Mouse (Mus musculus): ENCODE measurements around the gene Itih3. TPM values are rescaled to one million over a fixed set of nuclear protein-coding genes. Genes with fewer than 3 reads are reported as not detected.

Gene Itih3
- polyA plus RNA-seq, 1 experiment from 2014 or later, result 0.53 TPM

- no peak overlapping the region for H3K9ac ChIP-seq (ENCODE audit: low read depth, low read length)
- H3K36me3 ChIP-seq (ENCODE audit: insufficient read depth, low read length), result no peaks in the 10 kb centered on the region
- 73% methylated on average over 2 of the region's 2 CpGs for WGBS
- no peaks in the 10 kb centered on the region for H3K4me1 ChIP-seq (replicated peaks; ENCODE audit: insufficient read depth, low read length)
- no peak overlapping the region for H3K27ac ChIP-seq
- TF ChIP-seq CTCF (IDR thresholded peaks at IDR 0.05; ENCODE audit: low read depth), result no peak
- H3K4me3 ChIP-seq (replicated peaks; ENCODE audit: low read depth, low read length), result no peak overlapping the region
- ATAC-seq (replicated peaks; ENCODE audit: low FRiP score, low read depth) (no peak), DNase-seq (ENCODE audit: low spot score) (no peak)
- no peaks in the 10 kb centered on the region for H3K27me3 ChIP-seq (ENCODE audit: insufficient read depth, low read length)
- no peaks in the 10 kb centered on the region for H3K9me3 ChIP-seq (replicated peaks; ENCODE audit: low read length)
- H3K4me2 ChIP-seq (ENCODE audit: low read length), result no peak overlapping the region
Observed at GRCm38 (mm10) chr14:30944745-30945144, 21.2 kb upstream of the Itih3 start.

- ATAC-seq (replicated peaks; ENCODE audit: low FRiP score, low read depth) (peak; percentile 40; the same call in 1 of the 2 replicates), DNase-seq (ENCODE audit: low spot score) (peak; percentile 66)
- Histone ChIP-seq H3K4me3 (replicated peaks; ENCODE audit: low read depth, low read length) (no peak overlapping the region), H3K9ac (ENCODE audit: low read depth, low read length) (no peak overlapping the region), H3K27ac (no peak overlapping the region), H3K4me1 (replicated peaks; ENCODE audit: insufficient read depth, low read length) (no peaks in the 10 kb centered on the region), H3K9me3 (replicated peaks; ENCODE audit: low read length) (no peaks in the 10 kb centered on the region), H3K36me3 (ENCODE audit: insufficient read depth, low read length) (no peaks in the 10 kb centered on the region), H3K27me3 (ENCODE audit: insufficient read depth, low read length) (no peaks in the 10 kb centered on the region), H3K4me2 (ENCODE audit: low read length) (no peak overlapping the region)
- WGBS, result 67% methylated on average over 11 of the region's 11 CpGs
- peak; percentile 84 for TF ChIP-seq CTCF (IDR thresholded peaks at IDR 0.05; ENCODE audit: low read depth)
Observed at GRCm38 (mm10) chr14:30943860-30944674, 20.5 kb upstream of the Itih3 start.

- no peaks in the 10 kb centered on the region for H3K4me1 ChIP-seq (replicated peaks; ENCODE audit: insufficient read depth, low read length)
- no peaks in the 10 kb centered on the region for H3K36me3 ChIP-seq (ENCODE audit: insufficient read depth, low read length)
- no peak for ATAC-seq (replicated peaks; ENCODE audit: low FRiP score, low read depth)
- no peak within 1 kb of the TSS for H3K4me2 ChIP-seq (ENCODE audit: low read length)
- H3K27ac ChIP-seq, result no peak within 1 kb of the TSS
- no peak within 1 kb of the TSS for H3K9ac ChIP-seq (ENCODE audit: low read depth, low read length)
- H3K9me3 ChIP-seq (replicated peaks; ENCODE audit: low read length), result no peaks in the 10 kb centered on the region
- no peaks in the 10 kb centered on the region for H3K27me3 ChIP-seq (ENCODE audit: insufficient read depth, low read length)
- no peak for TF ChIP-seq CTCF (IDR thresholded peaks at IDR 0.05; ENCODE audit: low read depth)
- H3K4me3 ChIP-seq (replicated peaks; ENCODE audit: low read depth, low read length), result no peak within 1 kb of the TSS
- WGBS, result 69% methylated on average over 7 of the region's 7 CpGs
- no peak for DNase-seq (ENCODE audit: low spot score)
Observed at GRCm38 (mm10) chr14:30943038-30943437, 19.5 kb upstream of the Itih3 start, which contains the start of gene Itih1. Gene Itih1, minus strand, starts transcription at chr14:30943289.

GRCm38 (mm10) chr14:30942254-30942653 lies 18.7 kb upstream of the Itih3 start:
- H3K4me3 ChIP-seq (replicated peaks; ENCODE audit: low read depth, low read length), result no peak overlapping the region
- H3K36me3 ChIP-seq (ENCODE audit: insufficient read depth, low read length), result no peaks in the 10 kb centered on the region
- ATAC-seq (replicated peaks; ENCODE audit: low FRiP score, low read depth) (no peak), DNase-seq (ENCODE audit: low spot score) (no peak)
- no peaks in the 10 kb centered on the region for H3K9me3 ChIP-seq (replicated peaks; ENCODE audit: low read length)
- no peak overlapping the region for H3K27ac ChIP-seq
- TF ChIP-seq CTCF (IDR thresholded peaks at IDR 0.05; ENCODE audit: low read depth), result no peak
- no peak overlapping the region for H3K9ac ChIP-seq (ENCODE audit: low read depth, low read length)
- no peak overlapping the region for H3K4me2 ChIP-seq (ENCODE audit: low read length)
- no peaks in the 10 kb centered on the region for H3K27me3 ChIP-seq (ENCODE audit: insufficient read depth, low read length)
- WGBS, result 90% methylated on average over 4 of the region's 4 CpGs
- H3K4me1 ChIP-seq (replicated peaks; ENCODE audit: insufficient read depth, low read length), result no peaks in the 10 kb centered on the region

- WGBS, result 84% methylated on average over 9 of the region's 9 CpGs
Observed at GRCm38 (mm10) chr14:30933351-30933750, 9.8 kb upstream of the Itih3 start.

GRCm38 (mm10) chr14:30930386-30930785 lies 6.8 kb upstream of the Itih3 start:
- WGBS, result 86% methylated on average over 4 of the region's 4 CpGs
- ATAC-seq (replicated peaks; ENCODE audit: low FRiP score, low read depth), result no peak
- no peaks in the 10 kb centered on the region for H3K4me1 ChIP-seq (replicated peaks; ENCODE audit: insufficient read depth, low read length)

More at GRCm38 (mm10) chr14:30933351-30933750, 9.8 kb upstream of the Itih3 start:
- no peak for ATAC-seq (replicated peaks; ENCODE audit: low FRiP score, low read depth)
- Histone ChIP-seq H3K9ac (ENCODE audit: low read depth, low read length) (no peak overlapping the region), H3K4me2 (ENCODE audit: low read length) (no peak overlapping the region), H3K27me3 (ENCODE audit: insufficient read depth, low read length) (no peaks in the 10 kb centered on the region), H3K36me3 (ENCODE audit: insufficient read depth, low read length) (no peaks in the 10 kb centered on the region), H3K4me1 (replicated peaks; ENCODE audit: insufficient read depth, low read length) (no peaks in the 10 kb centered on the region), H3K27ac (no peak overlapping the region), H3K9me3 (replicated peaks; ENCODE audit: low read length) (no peaks in the 10 kb centered on the region), H3K4me3 (replicated peaks; ENCODE audit: low read depth, low read length) (no peak overlapping the region)
- no peak for TF ChIP-seq CTCF (IDR thresholded peaks at IDR 0.05; ENCODE audit: low read depth)
- DNase-seq (ENCODE audit: low spot score), result no peak

More at GRCm38 (mm10) chr14:30930386-30930785, 6.8 kb upstream of the Itih3 start:
- TF ChIP-seq CTCF (IDR thresholded peaks at IDR 0.05; ENCODE audit: low read depth), result no peak
- Histone ChIP-seq H3K9ac (ENCODE audit: low read depth, low read length) (no peak overlapping the region), H3K36me3 (ENCODE audit: insufficient read depth, low read length) (no peaks in the 10 kb centered on the region), H3K9me3 (replicated peaks; ENCODE audit: low read length) (no peaks in the 10 kb centered on the region), H3K4me3 (replicated peaks; ENCODE audit: low read depth, low read length) (no peak overlapping the region), H3K4me2 (ENCODE audit: low read length) (no peak overlapping the region), H3K27ac (no peak overlapping the region), H3K27me3 (ENCODE audit: insufficient read depth, low read length) (no peaks in the 10 kb centered on the region)
- no peak for DNase-seq (ENCODE audit: low spot score)
